Mouse (Mus musculus) adrenal gland, adult (tissue): Measurements from ENCODE around the gene Uxs1.

ENCODE experiments used
- DNase-seq, 2 experiments: peaks; one replicate each; pipeline ENCODE4 v3.0.0; 2022 to 2023; ENCODE audit warnings: low spot score in 1 of 2; ENCODE audit not compliant: inconsistent age in 2 of 2

Gene Uxs1

GRCm38 (mm10) chr1:43827763-43828194, at the start of gene Uxs1:
Gene Uxs1 (minus strand): TSS chr1:43827800.
- peak; percentile 99 to 100 for DNase-seq

GRCm38 (mm10) chr1:43877233-43877632, 49.6 kb upstream of the Uxs1 start:
- DNase-seq: no peak

GRCm38 (mm10) chr1:43871116-43871515, 43.5 kb upstream of the Uxs1 start:
- no peak for DNase-seq

- no peak for DNase-seq
Observed at GRCm38 (mm10) chr1:43868510-43868909, 40.9 kb upstream of the Uxs1 start.

GRCm38 (mm10) chr1:43864758-43865157, 37.2 kb upstream of the Uxs1 start:
- no peak for DNase-seq

GRCm38 (mm10) chr1:43862614-43863013, 35.0 kb upstream of the Uxs1 start:
- DNase-seq: peak; percentile 11 to 44

GRCm38 (mm10) chr1:43858988-43859387, 31.4 kb upstream of the Uxs1 start:
- no peak for DNase-seq

GRCm38 (mm10) chr1:43857656-43858055, 30.1 kb upstream of the Uxs1 start:
- DNase-seq: no peak

- no peak for DNase-seq
Observed at GRCm38 (mm10) chr1:43855591-43855990, 28.0 kb upstream of the Uxs1 start.

GRCm38 (mm10) chr1:43843398-43843797, 15.8 kb upstream of the Uxs1 start:
- no peak for DNase-seq

- DNase-seq: no peak
Observed at GRCm38 (mm10) chr1:43837236-43837635, 9.6 kb upstream of the Uxs1 start.

- DNase-seq: peak in 1 of 2 experiments; percentile 10
Observed at GRCm38 (mm10) chr1:43830096-43830495, 2.5 kb upstream of the Uxs1 start.

GRCm38 (mm10) chr1:43827002-43827762, 418 bp downstream of the Uxs1 start:
- no peak for DNase-seq

GRCm38 (mm10) chr1:43826628-43827001, 985 bp downstream of the Uxs1 start:
- DNase-seq: no peak

GRCm38 (mm10) chr1:43823406-43823805, 4.2 kb downstream of the Uxs1 start:
- DNase-seq: peak; percentile 21 to 74

GRCm38 (mm10) chr1:43822586-43822985, 5.0 kb downstream of the Uxs1 start:
- DNase-seq: peak; percentile 79 to 86

- DNase-seq: peak in 1 of 2 experiments; percentile 38
Observed at GRCm38 (mm10) chr1:43821804-43822203, 5.8 kb downstream of the Uxs1 start.

GRCm38 (mm10) chr1:43820571-43820970, 7.0 kb downstream of the Uxs1 start:
- no peak for DNase-seq

GRCm38 (mm10) chr1:43819091-43819490, 8.5 kb downstream of the Uxs1 start:
- DNase-seq: peak; percentile 52 to 82

- no peak for DNase-seq
Observed at GRCm38 (mm10) chr1:43818356-43818755, 9.2 kb downstream of the Uxs1 start.

- no peak for DNase-seq
Observed at GRCm38 (mm10) chr1:43811764-43812163, 15.8 kb downstream of the Uxs1 start.

- no peak for DNase-seq
Observed at GRCm38 (mm10) chr1:43811055-43811454, 16.5 kb downstream of the Uxs1 start.

- DNase-seq: no peak
Observed at GRCm38 (mm10) chr1:43809351-43809750, 18.2 kb downstream of the Uxs1 start.
